In the genomic region with DNA sequence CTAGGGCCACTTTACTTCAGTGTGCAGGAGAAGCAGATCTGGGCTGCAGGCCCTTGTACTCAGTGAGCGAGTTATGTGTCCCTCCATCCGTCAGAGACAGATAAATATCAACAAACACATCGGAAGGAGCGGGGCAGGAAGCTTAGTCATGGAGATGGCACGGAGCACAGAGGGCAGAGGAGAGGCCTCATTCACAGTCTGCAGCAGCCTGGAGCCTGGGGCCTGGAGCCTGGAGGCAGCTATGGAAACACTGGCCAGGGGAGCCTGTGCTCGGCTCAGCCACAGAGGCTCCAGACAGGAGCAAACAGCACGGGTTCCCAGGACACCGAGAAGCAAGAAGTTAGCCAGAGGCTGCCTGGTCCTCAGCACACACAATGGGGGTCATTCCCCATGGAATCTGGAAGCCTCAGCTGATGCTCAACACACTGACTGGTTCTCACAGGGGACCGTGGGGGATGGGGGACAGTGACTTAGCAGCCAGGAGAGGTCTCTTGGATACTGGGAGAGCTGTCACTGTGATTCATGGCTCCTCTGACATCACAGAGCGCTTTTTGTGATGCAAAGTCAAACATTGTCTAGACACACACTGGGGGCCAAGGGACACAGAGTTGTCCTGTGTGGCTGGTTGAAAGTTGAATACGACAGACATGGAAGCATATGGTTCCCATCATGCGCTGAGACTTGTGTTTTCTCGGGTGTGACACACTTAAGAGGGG, we compare ENCODE assay signal across 9 mouse cellular contexts.
DNase-seq lines count a peak whose midpoint lies in the region; ATAC-seq and TF ChIP-seq lines count a peak whose summit lies in the region.
"Had no signal": no experiment of that assay in that cellular context is flagged by ENCODE, and none has a peak within 500 bp of the region (broad histone marks: within the 10 kb centered on the region; RNA-seq: fewer than 3 reads in every experiment).

No protein-coding gene starts in this region.

- no peak overlapping the region for H3K4me3 ChIP-seq in kidney, embryonic 15.5 days (replicated peaks)
- no peak overlapping the region for H3K4me3 ChIP-seq in embryonic facial prominence, embryonic 10.5 days
- no peak overlapping the region for H3K4me3 ChIP-seq in lung, postnatal 0 days (ENCODE audit: low read depth, low read length)
- H3K4me3 ChIP-seq in stomach, embryonic 15.5 days (replicated peaks), result no peak overlapping the region

- WGBS in kidney, embryonic 15.5 days, result 27% methylated on average over 13 of the region's 13 CpGs
- WGBS in embryonic facial prominence, embryonic 10.5 days, result 45% methylated on average over 13 of the region's 13 CpGs
- 33% methylated on average over 13 of the region's 13 CpGs for WGBS in lung, postnatal 0 days
- WGBS in stomach, embryonic 15.5 days, result 36% methylated on average over 13 of the region's 13 CpGs

- no peak for DNase-seq in kidney, postnatal 25 days
- DNase-seq in embryonic facial prominence, embryonic 10.5 days (ENCODE audit: low spot score), result no peak
- DNase-seq in lung, postnatal 0 days (ENCODE audit: low spot score), result peak; percentile 64
- DNase-seq in left cerebral cortex, postnatal 25 days (ENCODE audit: low spot score in 2 of 2), result no peak
- DNase-seq in heart, postnatal 36 days, result no peak
- DNase-seq: thymus, postnatal 4 days had no signal

- no peaks in the 10 kb centered on the region for H3K36me3 ChIP-seq in kidney, embryonic 15.5 days
- peaks cover 10% of the 10 kb centered on the region for H3K36me3 ChIP-seq in embryonic facial prominence, embryonic 10.5 days (replicated peaks)
- H3K36me3 ChIP-seq in lung, postnatal 0 days (ENCODE audit: insufficient read depth, low read length), result no peaks in the 10 kb centered on the region
- H3K36me3 ChIP-seq in stomach, embryonic 15.5 days, result no peaks in the 10 kb centered on the region

- ATAC-seq in kidney, embryonic 15.5 days (replicated peaks; ENCODE audit: low FRiP score), result peak; percentile 66
- ATAC-seq in lung, postnatal 0 days, result peak; percentile 79
- ATAC-seq in stomach, embryonic 15.5 days (ENCODE audit: insufficient read depth, low FRiP score, low read depth), result no peak
- ATAC-seq in monocyte, adult 5-6 weeks (replicated peaks; ENCODE audit: insufficient number of reproducible peaks, low FRiP score, low TSS enrichment, poor library complexity, severe bottlenecking), result no peak

- peak overlapping the region; percentile 20; the same call in 1 of the 2 replicates for H3K27ac ChIP-seq in kidney, embryonic 15.5 days
- H3K27ac ChIP-seq in embryonic facial prominence, embryonic 10.5 days (replicated peaks), result peak overlapping the region; percentile 83
- no peak overlapping the region for H3K27ac ChIP-seq in lung, postnatal 0 days (ENCODE audit: low read length)
- H3K27ac ChIP-seq in stomach, embryonic 15.5 days, result peak overlapping the region; percentile 2; the same call in 1 of the 2 replicates

- peaks cover 8% of the 10 kb centered on the region; the same call in 1 of the 2 replicates for H3K9me3 ChIP-seq in kidney, embryonic 15.5 days (replicated peaks)
- peaks cover 17% of the 10 kb centered on the region for H3K9me3 ChIP-seq in embryonic facial prominence, embryonic 10.5 days
- no peaks in the 10 kb centered on the region for H3K9me3 ChIP-seq in lung, postnatal 0 days (ENCODE audit: low read length)
- no peaks in the 10 kb centered on the region for H3K9me3 ChIP-seq in stomach, embryonic 15.5 days

- no peak for TF ChIP-seq CTCF in lung, postnatal 0 days (IDR thresholded peaks at IDR 0.05)

- H3K4me1 ChIP-seq in kidney, embryonic 15.5 days, result peaks cover 22% of the 10 kb centered on the region
- H3K4me1 ChIP-seq in embryonic facial prominence, embryonic 10.5 days, result peaks cover 47% of the 10 kb centered on the region
- H3K4me1 ChIP-seq in lung, postnatal 0 days (ENCODE audit: insufficient read depth, low read depth, low read length), result no peaks in the 10 kb centered on the region
- peaks cover 11% of the 10 kb centered on the region; the same call in 1 of the 2 replicates for H3K4me1 ChIP-seq in stomach, embryonic 15.5 days

- no peak overlapping the region for H3K4me2 ChIP-seq in kidney, embryonic 15.5 days
- H3K4me2 ChIP-seq in lung, postnatal 0 days (replicated peaks; ENCODE audit: low read depth, low read length), result no peak overlapping the region
- H3K4me2 ChIP-seq in stomach, embryonic 15.5 days, result no peak overlapping the region

- intact Hi-C loops in left cerebral cortex, postnatal 25 days (cut with DNase I), result no loop called here
- intact Hi-C loops in heart, postnatal 36 days (cut with DNase I), result no loop called here

- no peak overlapping the region for H3K9ac ChIP-seq in kidney, embryonic 15.5 days
- no peak overlapping the region for H3K9ac ChIP-seq in lung, postnatal 0 days (replicated peaks; ENCODE audit: low read depth)
- no peak overlapping the region for H3K9ac ChIP-seq in stomach, embryonic 15.5 days

- peak; percentile 43 for TF ChIP-seq EP300 in lung, postnatal 0 days (IDR thresholded peaks at IDR 0.05)

- no peaks in the 10 kb centered on the region for H3K27me3 ChIP-seq in kidney, embryonic 15.5 days
- 0 out of 2 replicates have a peak, but pooled peaks cover 3% of the 10 kb centered on the region for H3K27me3 ChIP-seq in embryonic facial prominence, embryonic 10.5 days (replicated peaks; ENCODE audit: low read depth, poor library complexity, severe bottlenecking)
- no peaks in the 10 kb centered on the region for H3K27me3 ChIP-seq in lung, postnatal 0 days (replicated peaks; ENCODE audit: insufficient read depth, low read length)
- no peaks in the 10 kb centered on the region for H3K27me3 ChIP-seq in stomach, embryonic 15.5 days (replicated peaks)

Comparison
In these comparisons a context has a peak if more than half of its experiments do, and no peak if none do; other contexts are left out.
1. ATAC-seq: peak in kidney, embryonic 15.5 days (single experiment) and lung, postnatal 0 days (single experiment); none in stomach, embryonic 15.5 days (single experiment) and monocyte, adult 5-6 weeks (single experiment).